In genomic region chr2:148039351-148040235, GRCm38 (mm10) we compare ENCODE assay signal across 8 mouse cellular contexts. TPM values are rescaled to one million over a fixed set of nuclear protein-coding genes. Genes with fewer than 3 reads are reported as not detected.
DNase-seq lines count a peak whose midpoint lies in the region.

No protein-coding gene starts in this region.

- DNase-seq in adrenal gland, adult 2 months: peak; percentile 18
- DNase-seq in adrenal gland, postnatal 14 days: no peak
- DNase-seq in retina, embryonic 14.5 days (ENCODE audit: low spot score): peak; percentile 29
- no peak for DNase-seq in retina, postnatal 1 day
- peak; percentile 46 for DNase-seq in lung, postnatal 10 days
- DNase-seq in layer of hippocampus, postnatal 14 days (ENCODE audit: low spot score in 2 of 2): no peak
- DNase-seq in left cerebral cortex, adult 8-10 months (ENCODE audit: low spot score in 2 of 2): no peak
- no peak for DNase-seq in ovary, postnatal 10 days (ENCODE audit: low spot score)

RNA-seq across cellular contexts. Expression of gene Foxa2, which starts 7.2 kb away (rescaled TPM):
- not detected for total RNA-seq in adrenal gland, adult 2 months (2021)
- polyA plus RNA-seq in adrenal gland, adult 2 months (2012; rRNA removed): 0.18 TPM in 1 of 2 replicates, not detected in the other
- total RNA-seq in adrenal gland, postnatal 14 days (2021): 6.6 TPM in 1 of 2 replicates, not detected in the other
- total RNA-seq in layer of hippocampus, postnatal 14 days (2021): not detected
- total RNA-seq in left cerebral cortex, adult 8-10 months (2022): not detected

Comparison
In these comparisons a context has a peak if more than half of its experiments do, and no peak if none do; other contexts are left out.
1. DNase-seq: peak in adrenal gland, adult 2 months (single experiment), retina, embryonic 14.5 days (single experiment) and lung, postnatal 10 days (single experiment); none in adrenal gland, postnatal 14 days (single experiment), retina, postnatal 1 day (single experiment), layer of hippocampus, postnatal 14 days (0 of 2), left cerebral cortex, adult 8-10 months (0 of 2) and ovary, postnatal 10 days (single experiment).